In genomic region chrX:36814161-36814836, GRCm38 (mm10) we compare ENCODE assay signal across 14 mouse cellular contexts. TPM values are rescaled to one million over a fixed set of nuclear protein-coding genes. Genes with fewer than 3 reads are reported as not detected.
A peak's percentile ranks its signal among the peaks of the same experiment; 100 is the strongest.
DNase-seq lines count a peak whose midpoint lies in the region; ATAC-seq and TF ChIP-seq lines count a peak whose summit lies in the region.
"Had no signal": no experiment of that assay in that cellular context is flagged by ENCODE, and none has a peak within 500 bp of the region (broad histone marks: within the 10 kb centered on the region; RNA-seq: fewer than 3 reads in every experiment).

No protein-coding gene starts in this region.

- DNase-seq in fat pad, adult 2 months (ENCODE audit: extremely low read depth, low read depth, low spot score), result peak; percentile 81
- DNase-seq in lung, postnatal 0 days (ENCODE audit: low spot score), result peak; percentile 67
- no peak for DNase-seq in cerebellum, postnatal 14 days
- DNase-seq in heart, embryonic 10.5 days (ENCODE audit: low spot score), result no peak
- no peak for DNase-seq in MN1 (ENCODE audit: low spot score)
- DNase-seq: cerebellum, postnatal 10 days; right cerebral cortex, postnatal 25 days; thymus, adult 2 months had no signal

- no peak overlapping the region for H3K4me3 ChIP-seq in ES-Bruce4 (ENCODE audit: low read depth, low read length)
- no peak overlapping the region for H3K4me3 ChIP-seq in kidney, embryonic 16.5 days (ENCODE audit: low read length)
- no peak overlapping the region for H3K4me3 ChIP-seq in lung, postnatal 0 days (ENCODE audit: low read depth, low read length)
- H3K4me3 ChIP-seq in heart, embryonic 10.5 days, result no peak overlapping the region
- H3K4me3 ChIP-seq: heart, embryonic 13.5 days; limb, embryonic 15.5 days; neural tube, embryonic 12.5 days had no signal

- ATAC-seq in kidney, embryonic 16.5 days (ENCODE audit: low FRiP score, low TSS enrichment), result peak; percentile 44
- ATAC-seq in lung, postnatal 0 days, result peak; percentile 90
- ATAC-seq: CD4-positive, CD25-positive, alpha-beta regulatory T cell, adult 4 months had no signal

- peak; percentile 64; the same call in 1 of the 2 replicates for TF ChIP-seq EP300 in ES-Bruce4 (IDR thresholded peaks at IDR 0.05; ENCODE audit: insufficient read depth, low read depth, low read length)
- peak; percentile 39; the same call in 1 of the 2 replicates for TF ChIP-seq EP300 in lung, postnatal 0 days (IDR thresholded peaks at IDR 0.05)

- no peak for TF ChIP-seq POLR2A in ES-Bruce4 (IDR thresholded peaks at IDR 0.05; ENCODE audit: insufficient read depth, low read length)

- no peak for TF ChIP-seq CTCF in ES-Bruce4 (IDR thresholded peaks at IDR 0.05; ENCODE audit: low read depth, low read length)
- TF ChIP-seq CTCF in lung, postnatal 0 days (IDR thresholded peaks at IDR 0.05), result no peak

- H3K4me2 ChIP-seq in kidney, embryonic 16.5 days (replicated peaks; ENCODE audit: low read depth, low read length), result no peak overlapping the region
- no peak overlapping the region for H3K4me2 ChIP-seq in lung, postnatal 0 days (replicated peaks; ENCODE audit: low read depth, low read length)
- H3K4me2 ChIP-seq: heart, embryonic 13.5 days; limb, embryonic 15.5 days; neural tube, embryonic 12.5 days had no signal

- no peaks in the 10 kb centered on the region for H3K9me3 ChIP-seq in ES-Bruce4 (replicated peaks; ENCODE audit: control insufficient read depth, insufficient read depth, low read length, poor library complexity, severe bottlenecking)
- no peaks in the 10 kb centered on the region for H3K9me3 ChIP-seq in kidney, embryonic 16.5 days (ENCODE audit: low read length)
- no peaks in the 10 kb centered on the region for H3K9me3 ChIP-seq in lung, postnatal 0 days (ENCODE audit: low read length)
- no peaks in the 10 kb centered on the region for H3K9me3 ChIP-seq in heart, embryonic 10.5 days
- H3K9me3 ChIP-seq: heart, embryonic 13.5 days; limb, embryonic 15.5 days; neural tube, embryonic 12.5 days had no signal

- WGBS in kidney, embryonic 16.5 days, result 56% methylated on average over 8 of the region's 8 CpGs
- WGBS in lung, postnatal 0 days, result 54% methylated on average over 8 of the region's 8 CpGs
- 81% methylated on average over 8 of the region's 8 CpGs for WGBS in heart, embryonic 10.5 days

- H3K4me1 ChIP-seq in ES-Bruce4 (ENCODE audit: control insufficient read depth, insufficient read depth, low read length), result peaks cover 2% of the 10 kb centered on the region
- 0 out of 2 replicates have a peak, but pooled peaks cover 11% of the 10 kb centered on the region for H3K4me1 ChIP-seq in kidney, embryonic 16.5 days (ENCODE audit: insufficient read depth, low read length)
- no peaks in the 10 kb centered on the region for H3K4me1 ChIP-seq in lung, postnatal 0 days (ENCODE audit: insufficient read depth, low read depth, low read length)
- H3K4me1 ChIP-seq in heart, embryonic 10.5 days, result no peaks in the 10 kb centered on the region
- H3K4me1 ChIP-seq: neural tube, embryonic 12.5 days had no signal

- 0 out of 2 replicates have a peak overlapping the region, but pooled peaks have one; percentile 40 for H3K9ac ChIP-seq in ES-Bruce4 (ENCODE audit: low read depth, poor library complexity, severe bottlenecking)
- H3K9ac ChIP-seq in kidney, embryonic 16.5 days (replicated peaks; ENCODE audit: low read length), result no peak overlapping the region
- H3K9ac ChIP-seq in lung, postnatal 0 days (replicated peaks; ENCODE audit: low read depth), result no peak overlapping the region
- H3K9ac ChIP-seq: heart, embryonic 13.5 days; limb, embryonic 15.5 days; neural tube, embryonic 12.5 days had no signal

- peak overlapping the region; percentile 59 for H3K27ac ChIP-seq in ES-Bruce4 (ENCODE audit: insufficient read depth, low read length)
- peak overlapping the region; percentile 80 for H3K27ac ChIP-seq in kidney, embryonic 16.5 days (ENCODE audit: low read length)
- 0 out of 2 replicates have a peak overlapping the region, but pooled peaks have one; percentile 20 for H3K27ac ChIP-seq in lung, postnatal 0 days (ENCODE audit: low read length)
- no peak overlapping the region for H3K27ac ChIP-seq in heart, embryonic 10.5 days
- H3K27ac ChIP-seq: heart, embryonic 13.5 days; limb, embryonic 15.5 days; neural tube, embryonic 12.5 days had no signal

- H3K36me3 ChIP-seq in ES-Bruce4 (ENCODE audit: control insufficient read depth, insufficient read depth, low read length, poor library complexity, severe bottlenecking), result no peaks in the 10 kb centered on the region
- H3K36me3 ChIP-seq in kidney, embryonic 16.5 days (ENCODE audit: insufficient read depth, low read length), result no peaks in the 10 kb centered on the region
- no peaks in the 10 kb centered on the region for H3K36me3 ChIP-seq in lung, postnatal 0 days (ENCODE audit: insufficient read depth, low read length)
- no peaks in the 10 kb centered on the region for H3K36me3 ChIP-seq in heart, embryonic 10.5 days
- H3K36me3 ChIP-seq: heart, embryonic 13.5 days; limb, embryonic 15.5 days; neural tube, embryonic 12.5 days had no signal

- no peaks in the 10 kb centered on the region for H3K27me3 ChIP-seq in ES-Bruce4 (ENCODE audit: control insufficient read depth, insufficient read depth, low read length, poor library complexity, severe bottlenecking)
- no peaks in the 10 kb centered on the region for H3K27me3 ChIP-seq in kidney, embryonic 16.5 days (ENCODE audit: insufficient read depth, low read length)
- H3K27me3 ChIP-seq in lung, postnatal 0 days (replicated peaks; ENCODE audit: insufficient read depth, low read length), result no peaks in the 10 kb centered on the region
- H3K27me3 ChIP-seq in heart, embryonic 10.5 days (ENCODE audit: insufficient read depth, poor library complexity, severe bottlenecking), result no peaks in the 10 kb centered on the region
- H3K27me3 ChIP-seq: heart, embryonic 13.5 days; limb, embryonic 15.5 days; neural tube, embryonic 12.5 days had no signal

RNA-seq across cellular contexts. Expression of gene Slc25a5, which starts 18.8 kb away (rescaled TPM):
- 680 TPM in 2 replicates for polyA plus RNA-seq in ES-Bruce4 (2011; ENCODE audit: insufficient read depth, insufficient read length, low read depth, missing spikeins)
- 924 and 964 TPM in 2 replicates for polyA plus RNA-seq in kidney, embryonic 16.5 days (2015; fragmentation: Nextera tagmentation; extraction: Ambion mirVana)
- 576 and 678 TPM in 2 replicates for polyA plus RNA-seq in lung, postnatal 0 days (2015; fragmentation: Nextera tagmentation; extraction: Ambion mirVana)
- 1,068 and 1,241 TPM in 2 replicates for polyA plus RNA-seq in heart, embryonic 10.5 days (2016; fragmentation: Nextera tagmentation; extraction: Ambion mirVana)

RNA-seq across cellular contexts. Expression of gene Ube2a, which starts 59.4 kb away (rescaled TPM):
- polyA plus RNA-seq in ES-Bruce4 (2011; ENCODE audit: insufficient read depth, insufficient read length, low read depth, missing spikeins), result 101 and 112 TPM in 2 replicates
- 116 and 118 TPM in 2 replicates for polyA plus RNA-seq in kidney, embryonic 16.5 days (2015; fragmentation: Nextera tagmentation; extraction: Ambion mirVana)
- 176 and 189 TPM in 2 replicates for polyA plus RNA-seq in lung, postnatal 0 days (2015; fragmentation: Nextera tagmentation; extraction: Ambion mirVana)
- polyA plus RNA-seq in heart, embryonic 10.5 days (2016; fragmentation: Nextera tagmentation; extraction: Ambion mirVana), result 122 and 126 TPM in 2 replicates

RNA-seq across cellular contexts. Expression of gene C330007P06Rik, which starts 59.6 kb away (rescaled TPM):
- polyA plus RNA-seq in ES-Bruce4 (2011; ENCODE audit: insufficient read depth, insufficient read length, low read depth, missing spikeins), result 20.2 and 20.7 TPM in 2 replicates
- 29.5 and 33.9 TPM in 2 replicates for polyA plus RNA-seq in kidney, embryonic 16.5 days (2015; fragmentation: Nextera tagmentation; extraction: Ambion mirVana)
- polyA plus RNA-seq in lung, postnatal 0 days (2015; fragmentation: Nextera tagmentation; extraction: Ambion mirVana), result 21.2 and 23.9 TPM in 2 replicates
- 21.9 and 26.5 TPM in 2 replicates for polyA plus RNA-seq in heart, embryonic 10.5 days (2016; fragmentation: Nextera tagmentation; extraction: Ambion mirVana)

Comparison
In these comparisons a context has a peak if more than half of its experiments do, and no peak if none do; other contexts are left out.
1. DNase-seq: peak in fat pad, adult 2 months (single experiment) and lung, postnatal 0 days (single experiment); none in cerebellum, postnatal 14 days (0 of 2), heart, embryonic 10.5 days (single experiment) and MN1 (single experiment).